Mouse (Mus musculus) kidney, adult 2 months (tissue): ENCODE data around the gene Gli2. TPM values are rescaled to one million over a fixed set of nuclear protein-coding genes. Genes with fewer than 3 reads are reported as not detected.

Source experiments
- DNase-seq: peaks from one replicate; pipeline ENCODE4 v3.0.0; 2021
- H3K27ac ChIP-seq: fragments of 200-500 bp; 2 replicates; pipeline ENCODE4 v1.5.1; 2012; ENCODE audit warnings: low read depth, low read length, control low read depth, inconsistent platforms; ENCODE audit not compliant: insufficient read depth
- H3K27me3 ChIP-seq: fragments of 200-500 bp; replicated peaks from 2 replicates; pipeline ENCODE4 v1.6.1; 2012; ENCODE audit warnings: mild to moderate bottlenecking, moderate library complexity, low read length, inconsistent platforms; ENCODE audit not compliant: control insufficient read depth, insufficient read depth
- H3K36me3 ChIP-seq: fragments of 200-500 bp; 2 replicates; pipeline ENCODE4 v1.6.1; 2012; ENCODE audit warnings: mild to moderate bottlenecking, moderate library complexity, low read length, inconsistent platforms; ENCODE audit not compliant: control insufficient read depth, insufficient read depth
- H3K4me1 ChIP-seq: fragments of 200-500 bp; 2 replicates; pipeline ENCODE4 v1.6.1; 2011; ENCODE audit warnings: low read length; ENCODE audit not compliant: control insufficient read depth, insufficient read depth
- H3K4me3 ChIP-seq: fragments of 200-500 bp; 2 replicates; pipeline ENCODE4 v1.5.1; 2011; ENCODE audit warnings: mild to moderate bottlenecking, low read depth, low read length, control low read depth; ENCODE audit not compliant: insufficient read depth
- CTCF ChIP-seq: fragments of 200-500 bp; conservative IDR thresholded peaks from 2 replicates; pipeline ENCODE4 v1.5.1; 2011; ENCODE audit warnings: low read depth, mild to moderate bottlenecking, control low read depth, low read length, moderate library complexity, mixed read lengths; ENCODE audit not compliant: insufficient read depth, insufficient read length
- POLR2A ChIP-seq: fragments of 200-500 bp; IDR thresholded peaks from one replicate; pipeline ENCODE4 v1.6.1; 2011; ENCODE audit warnings: low read depth, low read length, control low read depth
- WGBS: fragments of 180-500 bp; shearing (Covaris S2); methylation state at CpG from one replicate; pipeline ENCODE4 v1.1.7; 2018; 5-methylcytosine and 5-hydroxymethylcytosine counted together
- polyA plus RNA-seq: library from polyadenylated mRNA; depleted of rRNA; stranded (reverse); fragments of >200 nt; gene quantifications from 2 replicates; pipeline ENCODE4 v1.2.3, GENCODE M21; 2012

Gene Gli2
- polyA plus RNA-seq, 1 experiment, result 0.44 TPM

GRCm38 (mm10) chr1:118913414-118914385 is 139.7 kb downstream of the Gli2 start:
- DNase-seq, result no peak
- TF ChIP-seq CTCF (no peak), POLR2A (no peak)
- H3K4me3 ChIP-seq, result no peak overlapping the region
- H3K4me1 ChIP-seq, result no peaks in the 10 kb centered on the region
- H3K27me3 ChIP-seq, result no peaks in the 10 kb centered on the region
- WGBS, result 72% methylated on average over 17 of the region's 17 CpGs
- H3K36me3 ChIP-seq, result no peaks in the 10 kb centered on the region
- H3K27ac ChIP-seq, result no peak overlapping the region

GRCm38 (mm10) chr1:118912929-118913328 is 140.5 kb downstream of the Gli2 start:
- whole genome bisulfite sequencing, result 43% methylated on average over 6 of the region's 6 CpGs
- H3K27me3 ChIP-seq, result no peaks in the 10 kb centered on the region
- TF ChIP-seq POLR2A, result no peak
- TF ChIP-seq CTCF, result no peak
- DNase-seq, result no peak
- no peaks in the 10 kb centered on the region for H3K36me3 ChIP-seq
- no peaks in the 10 kb centered on the region for H3K4me1 ChIP-seq
- no peak overlapping the region for H3K4me3 ChIP-seq
- no peak overlapping the region for H3K27ac ChIP-seq

GRCm38 (mm10) chr1:118911427-118911727 is 142.0 kb downstream of the Gli2 start:
- no peak overlapping the region for H3K27ac ChIP-seq
- H3K27me3 ChIP-seq, result no peaks in the 10 kb centered on the region
- no peak for DNase-seq
- 90% methylated on average over 3 of the region's 3 CpGs for WGBS
- H3K4me3 ChIP-seq, result no peak overlapping the region
- no peaks in the 10 kb centered on the region for H3K36me3 ChIP-seq
- no peaks in the 10 kb centered on the region for H3K4me1 ChIP-seq
- TF ChIP-seq CTCF, result no peak
- no peak for TF ChIP-seq POLR2A

- TF ChIP-seq POLR2A (no peak), CTCF (no peak)
- DNase-seq, result no peak
- no peak overlapping the region for H3K4me3 ChIP-seq
- H3K36me3 ChIP-seq, result no peaks in the 10 kb centered on the region
- H3K4me1 ChIP-seq, result no peaks in the 10 kb centered on the region
- no peak overlapping the region for H3K27ac ChIP-seq
- 61% methylated on average over 13 of the region's 13 CpGs for WGBS
- no peaks in the 10 kb centered on the region for H3K27me3 ChIP-seq
These were observed 142.6 kb downstream of the Gli2 start for GRCm38 (mm10) chr1:118910693-118911426.

DNA sequence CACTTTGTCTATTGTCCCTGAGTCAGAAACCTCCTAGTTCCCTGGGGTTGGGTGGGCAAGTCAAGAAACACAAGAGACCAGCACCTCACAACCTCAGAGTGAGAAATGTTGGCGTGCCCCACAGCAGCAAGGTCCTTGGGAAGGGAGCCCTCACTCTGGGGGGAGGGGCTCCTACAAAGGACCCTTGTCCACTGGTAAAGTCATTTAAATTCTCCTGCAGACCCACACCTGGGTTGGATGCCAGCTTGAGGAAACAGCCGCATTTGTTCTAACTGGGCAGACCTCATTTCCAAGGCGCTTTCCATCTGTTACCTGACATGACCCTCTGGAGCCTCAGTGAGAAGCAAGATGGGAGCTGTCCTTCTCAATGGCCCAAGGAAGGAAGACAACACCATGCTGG is 144.4 kb downstream of the Gli2 start:
- Histone ChIP-seq H3K4me3 (no peak overlapping the region), H3K27ac (no peak overlapping the region), H3K27me3 (no peaks in the 10 kb centered on the region), H3K36me3 (no peaks in the 10 kb centered on the region), H3K4me1 (no peaks in the 10 kb centered on the region)
- DNase-seq, result no peak
- 93% methylated on average over 3 of the region's 3 CpGs for WGBS
- TF ChIP-seq POLR2A (no peak), CTCF (no peak)

GRCm38 (mm10) chr1:118907574-118907973 is 145.8 kb downstream of the Gli2 start:
- H3K4me3 ChIP-seq, result no peak overlapping the region
- no peaks in the 10 kb centered on the region for H3K4me1 ChIP-seq
- H3K27me3 ChIP-seq, result no peaks in the 10 kb centered on the region
- 74% methylated on average over 9 of the region's 9 CpGs for WGBS
- DNase-seq, result no peak
- H3K27ac ChIP-seq, result no peak overlapping the region
- no peaks in the 10 kb centered on the region for H3K36me3 ChIP-seq
- TF ChIP-seq CTCF, result no peak
- no peak for TF ChIP-seq POLR2A

DNA sequence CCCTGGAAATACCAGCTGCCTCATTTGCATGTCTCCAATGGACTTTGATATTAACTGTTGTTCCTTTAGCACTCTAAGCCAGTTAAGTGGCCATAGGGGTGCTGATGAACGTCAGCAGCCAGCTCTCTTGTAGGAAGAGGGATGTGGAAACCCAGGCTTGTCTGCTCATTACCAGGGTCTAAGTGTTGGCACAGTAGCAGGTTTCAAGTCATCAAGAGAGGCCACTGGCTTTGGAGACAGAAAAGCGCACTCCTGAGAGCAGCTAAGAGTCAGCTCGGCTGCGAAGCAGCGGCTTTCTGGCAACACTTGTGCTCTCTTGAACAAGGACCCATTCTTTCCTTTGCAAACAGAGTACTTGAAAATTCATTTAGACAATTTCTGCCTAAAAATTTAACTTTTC is 148.1 kb downstream of the Gli2 start:
- 81% methylated on average over 5 of the region's 5 CpGs for WGBS
- Histone ChIP-seq H3K4me3 (no peak overlapping the region), H3K4me1 (no peaks in the 10 kb centered on the region), H3K36me3 (no peaks in the 10 kb centered on the region), H3K27me3 (no peaks in the 10 kb centered on the region), H3K27ac (no peak overlapping the region)
- TF ChIP-seq CTCF (no peak), POLR2A (no peak)
- DNase-seq, result no peak
